Mouse (Mus musculus) forebrain, embryonic 11.5 days (tissue): ENCODE measurements around the gene Atp1a2. TPM values are rescaled to one million over a fixed set of nuclear protein-coding genes. Genes with fewer than 3 reads are reported as not detected.
A peak's percentile ranks its signal among the peaks of the same experiment; 100 is the strongest.

Experiments
- ATAC-seq: fragments of 200-750 bp; cut with Nextera tagmentation; replicated peaks from 2 replicates; pipeline ENCODE4 v1.8.0; 2017; ENCODE audit warnings: moderate TSS enrichment; ENCODE audit not compliant: low FRiP score
- DNase-seq: peaks from one replicate; pipeline ENCODE4 v3.0.0-alpha.2; 2017; ENCODE audit warnings: low spot score
- H3K27ac ChIP-seq: fragments of 300-500 bp; sonication (generic); 2 replicates; pipeline ENCODE4 v1.5.1; 2014; ENCODE audit warnings: low read depth, low read length
- H3K27me3 ChIP-seq: fragments of 300-500 bp; sonication (generic); 2 replicates; pipeline ENCODE4 v1.6.1; 2014; ENCODE audit warnings: mild to moderate bottlenecking, low read length, mixed read lengths; ENCODE audit not compliant: control insufficient read depth, insufficient read depth
- H3K36me3 ChIP-seq: fragments of 300-500 bp; sonication (generic); 2 replicates; pipeline ENCODE4 v1.6.1; 2014; ENCODE audit warnings: mild to moderate bottlenecking, low read length, moderate library complexity, mixed read lengths; ENCODE audit not compliant: control insufficient read depth, insufficient read depth
- H3K4me1 ChIP-seq: fragments of 300-500 bp; sonication (generic); replicated peaks from 2 replicates; pipeline ENCODE4 v1.6.1; 2014; ENCODE audit warnings: low read length, mixed read lengths; ENCODE audit not compliant: control insufficient read depth, insufficient read depth
- H3K4me2 ChIP-seq: fragments of 300-500 bp; sonication (generic); 2 replicates; pipeline ENCODE4 v1.6.1; 2014; ENCODE audit warnings: low read depth, mild to moderate bottlenecking, low read length, moderate library complexity, mixed read lengths; ENCODE audit not compliant: severe bottlenecking
- H3K4me3 ChIP-seq: fragments of 300-500 bp; sonication (generic); 2 replicates; pipeline ENCODE4 v1.5.1; 2014; ENCODE audit warnings: low read depth, low read length
- H3K9ac ChIP-seq: fragments of 300-500 bp; sonication (generic); 2 replicates; pipeline ENCODE4 v1.6.1; 2014; ENCODE audit warnings: low read length
- H3K9me3 ChIP-seq: fragments of 300-500 bp; sonication (generic); 2 replicates; pipeline ENCODE4 v1.6.1; 2016; ENCODE audit warnings: low read length, mixed read lengths; ENCODE audit not compliant: control insufficient read depth
- WGBS: fragments of 180-500 bp; shearing (Covaris S2); extraction: QIAGEN DNeasy Blood & Tissue Kit; methylation state at CpG from one replicate; pipeline ENCODE4 v1.1.7; 2014; 5-methylcytosine and 5-hydroxymethylcytosine counted together
- polyA plus RNA-seq: library from polyadenylated mRNA; unstranded; fragments of >200 nt; fragmentation: Nextera tagmentation; extraction: Ambion mirVana; gene quantifications from 2 replicates; pipeline ENCODE4 v1.2.1, GENCODE M21; 2014

The Atp1a2 gene
- polyA plus RNA-seq, 1 experiment from 2014 or later: 1.5 TPM

GRCm38 (mm10) chr1:172328041-172328440 is 30.2 kb upstream of the Atp1a2 start:
- no peak overlapping the region for H3K4me3 ChIP-seq
- 93% methylated on average over 3 of the region's 3 CpGs for WGBS
- DNase-seq: no peak
- H3K9ac ChIP-seq: no peak overlapping the region
- ATAC-seq: no peak
- H3K4me2 ChIP-seq: no peak overlapping the region
- no peak overlapping the region for H3K27ac ChIP-seq
- H3K27me3 ChIP-seq: peaks cover 16% of the 10 kb centered on the region
- H3K36me3 ChIP-seq: no peaks in the 10 kb centered on the region
- H3K4me1 ChIP-seq: peaks cover 9% of the 10 kb centered on the region
- H3K9me3 ChIP-seq: no peaks in the 10 kb centered on the region

GRCm38 (mm10) chr1:172327206-172328001 is 29.5 kb upstream of the Atp1a2 start:
- no peak overlapping the region for H3K4me3 ChIP-seq
- 88% methylated on average over 16 of the region's 16 CpGs for WGBS
- no peak overlapping the region for H3K27ac ChIP-seq
- peaks cover 16% of the 10 kb centered on the region for H3K27me3 ChIP-seq
- no peak overlapping the region for H3K9ac ChIP-seq
- no peak for ATAC-seq
- no peak overlapping the region for H3K4me2 ChIP-seq
- no peaks in the 10 kb centered on the region for H3K36me3 ChIP-seq
- peaks cover 9% of the 10 kb centered on the region for H3K4me1 ChIP-seq
- DNase-seq: no peak
- no peaks in the 10 kb centered on the region for H3K9me3 ChIP-seq

- H3K9ac ChIP-seq: peak overlapping the region; percentile 55; the same call in 1 of the 2 replicates
- H3K9me3 ChIP-seq: no peaks in the 10 kb centered on the region
- WGBS: 58% methylated on average over 11 of the region's 11 CpGs
- H3K4me3 ChIP-seq: peak overlapping the region; percentile 40; the same call in 1 of the 2 replicates
- no peak overlapping the region for H3K27ac ChIP-seq
- H3K27me3 ChIP-seq: peaks cover 16% of the 10 kb centered on the region
- DNase-seq (no peak), ATAC-seq (no peak)
- no peaks in the 10 kb centered on the region for H3K36me3 ChIP-seq
- H3K4me2 ChIP-seq: peak overlapping the region; percentile 86
- H3K4me1 ChIP-seq: peaks cover 9% of the 10 kb centered on the region
These were observed 28.8 kb upstream of the Atp1a2 start for GRCm38 (mm10) chr1:172326684-172327083.

- Histone ChIP-seq H3K4me1 (peaks cover 9% of the 10 kb centered on the region), H3K36me3 (no peaks in the 10 kb centered on the region), H3K27me3 (peaks cover 16% of the 10 kb centered on the region), H3K4me3 (peak overlapping the region; percentile 40), H3K9ac (peak overlapping the region; percentile 55), H3K27ac (no peak overlapping the region), H3K4me2 (peak overlapping the region; percentile 86), H3K9me3 (no peaks in the 10 kb centered on the region)
- DNase-seq: peak; percentile 88
- 22% methylated on average over 94 of the region's 94 CpGs for WGBS
- ATAC-seq: peak; percentile 62
These were observed 28.0 kb upstream of the Atp1a2 start for GRCm38 (mm10) chr1:172325680-172326535.

GRCm38 (mm10) chr1:172324725-172325124 is 26.9 kb upstream of the Atp1a2 start:
- Histone ChIP-seq H3K9ac (no peak overlapping the region; the same call in 1 of the 2 replicates), H3K36me3 (no peaks in the 10 kb centered on the region), H3K4me2 (no peak overlapping the region), H3K4me3 (no peak overlapping the region), H3K4me1 (peaks cover 11% of the 10 kb centered on the region), H3K9me3 (no peaks in the 10 kb centered on the region), H3K27ac (no peak overlapping the region), H3K27me3 (peaks cover 16% of the 10 kb centered on the region)
- peak; percentile 42 for ATAC-seq
- peak; percentile 87 for DNase-seq
- 7% methylated on average over 7 of the region's 7 CpGs for WGBS

- no peak overlapping the region for H3K4me3 ChIP-seq
- ATAC-seq: no peak
- H3K36me3 ChIP-seq: no peaks in the 10 kb centered on the region; the same call in 1 of the 2 replicates
- no peak overlapping the region for H3K27ac ChIP-seq
- 59% methylated on average over 6 of the region's 6 CpGs for WGBS
- no peaks in the 10 kb centered on the region for H3K9me3 ChIP-seq
- H3K9ac ChIP-seq: no peak overlapping the region
- H3K4me2 ChIP-seq: no peak overlapping the region
- H3K27me3 ChIP-seq: peaks cover 16% of the 10 kb centered on the region
- no peak for DNase-seq
- H3K4me1 ChIP-seq: peaks cover 8% of the 10 kb centered on the region
These were observed 26.0 kb upstream of the Atp1a2 start for GRCm38 (mm10) chr1:172323801-172324359.

GRCm38 (mm10) chr1:172323298-172323697 is 25.4 kb upstream of the Atp1a2 start:
- WGBS: 10% methylated on average over 5 of the region's 5 CpGs
- Histone ChIP-seq H3K4me2 (no peak overlapping the region), H3K4me1 (peaks cover 8% of the 10 kb centered on the region), H3K9me3 (no peaks in the 10 kb centered on the region), H3K27ac (no peak overlapping the region), H3K36me3 (no peaks in the 10 kb centered on the region; the same call in 1 of the 2 replicates), H3K9ac (no peak overlapping the region), H3K4me3 (no peak overlapping the region), H3K27me3 (peaks cover 16% of the 10 kb centered on the region)
- DNase-seq (no peak), ATAC-seq (no peak)

GRCm38 (mm10) chr1:172322725-172323124 is 24.9 kb upstream of the Atp1a2 start:
- Histone ChIP-seq H3K9me3 (no peaks in the 10 kb centered on the region), H3K27me3 (peaks cover 16% of the 10 kb centered on the region), H3K9ac (no peak overlapping the region), H3K36me3 (peaks cover 4% of the 10 kb centered on the region; the same call in 1 of the 2 replicates), H3K4me3 (no peak overlapping the region), H3K27ac (no peak overlapping the region), H3K4me2 (no peak overlapping the region), H3K4me1 (peaks cover 8% of the 10 kb centered on the region)
- DNase-seq: peak; percentile 55
- ATAC-seq: no peak
- WGBS: 53% methylated on average over 13 of the region's 13 CpGs
